Mouse (Mus musculus) R1 (cell line): ENCODE data around the gene Akap5.

Experiments
- DNase-seq: peaks from one replicate; pipeline ENCODE4 v3.0.0-alpha.2; 2018; ENCODE audit warnings: low read depth, low spot score

Gene Akap5

GRCm38 (mm10) chr12:76310633-76311032 lies 14.1 kb upstream of the Akap5 start:
- no peak for DNase-seq

- DNase-seq, result no peak
Measured at GRCm38 (mm10) chr12:76311227-76311626, 13.5 kb upstream of the Akap5 start.

GRCm38 (mm10) chr12:76311951-76312350 lies 12.7 kb upstream of the Akap5 start:
- DNase-seq, result no peak

- DNase-seq, result no peak
Measured at GRCm38 (mm10) chr12:76318282-76319212, 6.1 kb upstream of the Akap5 start.

GRCm38 (mm10) chr12:76326437-76327220 lies 1.9 kb downstream of the Akap5 start:
- DNase-seq, result no peak

- no peak for DNase-seq
Measured at GRCm38 (mm10) chr12:76328567-76329354, 4.1 kb downstream of the Akap5 start.

GRCm38 (mm10) chr12:76333688-76334087 lies 9.0 kb downstream of the Akap5 start:
- DNase-seq, result no peak

- no peak for DNase-seq
Measured at GRCm38 (mm10) chr12:76335641-76336040, 10.9 kb downstream of the Akap5 start.

- peak; percentile 34 for DNase-seq
Measured at GRCm38 (mm10) chr12:76336111-76336965, 11.6 kb downstream of the Akap5 start.

- DNase-seq, result peak; percentile 60
Measured at GRCm38 (mm10) chr12:76341080-76341479, 16.4 kb downstream of the Akap5 start.

GRCm38 (mm10) chr12:76345759-76346455 lies 21.2 kb downstream of the Akap5 start:
- DNase-seq, result no peak

- DNase-seq, result no peak
Measured at GRCm38 (mm10) chr12:76349680-76350220, 25.1 kb downstream of the Akap5 start.

GRCm38 (mm10) chr12:76360868-76361267 lies 36.2 kb downstream of the Akap5 start:
- DNase-seq, result no peak

GRCm38 (mm10) chr12:76361405-76362302 lies 37.0 kb downstream of the Akap5 start:
- DNase-seq, result no peak

GRCm38 (mm10) chr12:76362303-76362676 lies 37.6 kb downstream of the Akap5 start:
- DNase-seq, result no peak

- no peak for DNase-seq
Measured at GRCm38 (mm10) chr12:76366276-76366675, 41.6 kb downstream of the Akap5 start.

GRCm38 (mm10) chr12:76367096-76367995 lies 42.7 kb downstream of the Akap5 start:
- DNase-seq, result peak; percentile 57
